Mouse (Mus musculus): ENCODE results near the gene Il17d. TPM values are rescaled to one million over a fixed set of nuclear protein-coding genes. Genes with fewer than 3 reads are reported as not detected.

Gene Il17d
- total RNA-seq, 4 experiments from 2014 or later: 2.3 to 3.4 (median 2.6) TPM

GRCm38 (mm10) chr14:57535646-57536045 is 11.1 kb downstream of the Il17d start:
- DNase-seq: no peak

GRCm38 (mm10) chr14:57536820-57537219 is 12.2 kb downstream of the Il17d start:
- no peak for DNase-seq

- DNase-seq: no peak
These were observed 12.9 kb downstream of the Il17d start for GRCm38 (mm10) chr14:57537261-57538015.

GRCm38 (mm10) chr14:57540683-57541082 is 16.1 kb downstream of the Il17d start:
- no peak for DNase-seq

GRCm38 (mm10) chr14:57542231-57542630 is 17.7 kb downstream of the Il17d start:
- no peak for DNase-seq

- DNase-seq: no peak
These were observed 19.0 kb downstream of the Il17d start for GRCm38 (mm10) chr14:57543420-57544039.

GRCm38 (mm10) chr14:57545526-57545925 is 20.9 kb downstream of the Il17d start:
- DNase-seq: no peak

GRCm38 (mm10) chr14:57546131-57546530 is 21.6 kb downstream of the Il17d start:
- no peak for DNase-seq

GRCm38 (mm10) chr14:57546557-57547021 is 22.0 kb downstream of the Il17d start:
- DNase-seq: no peak

- no peak for DNase-seq
These were observed 22.5 kb downstream of the Il17d start for GRCm38 (mm10) chr14:57547062-57547461.

- DNase-seq: no peak
These were observed 28.4 kb downstream of the Il17d start for GRCm38 (mm10) chr14:57552945-57553344.

- no peak for DNase-seq
These were observed 29.9 kb downstream of the Il17d start for GRCm38 (mm10) chr14:57554434-57554833.

GRCm38 (mm10) chr14:57555471-57556070 is 31.0 kb downstream of the Il17d start:
- no peak for DNase-seq

GRCm38 (mm10) chr14:57556922-57557321 is 32.3 kb downstream of the Il17d start:
- DNase-seq: no peak

- no peak for DNase-seq
These were observed 41.0 kb downstream of the Il17d start for GRCm38 (mm10) chr14:57565626-57566025.

GRCm38 (mm10) chr14:57571155-57572133 is 46.9 kb downstream of the Il17d start, which contains the start of gene Eef1akmt1:
TSS of gene Eef1akmt1 (minus strand) at chr14:57571612.
- peak; percentile 94 for DNase-seq

GRCm38 (mm10) chr14:57574792-57575587 is 50.4 kb downstream of the Il17d start:
- DNase-seq: no peak

- DNase-seq: no peak
These were observed 51.9 kb downstream of the Il17d start for GRCm38 (mm10) chr14:57576364-57577060.

GRCm38 (mm10) chr14:57591830-57592229 is 67.3 kb downstream of the Il17d start:
- DNase-seq: no peak
